Mouse (Mus musculus): Measurements from ENCODE around the gene Ndufab1. TPM values are rescaled to one million over a fixed set of nuclear protein-coding genes. Genes with fewer than 3 reads are reported as not detected.

The Ndufab1 gene
- polyA plus RNA-seq, 1 experiment from 2014 or later, result 625 TPM

Other genes with a start within 250 kb of the Ndufab1 start
- gene Scnn1b, start 236.8 kb downstream of the Ndufab1 start, polyA plus RNA-seq (2014; fragmentation: Nextera tagmentation; extraction: Ambion mirVana), result 0.07 TPM in 1 of 2 replicates, not detected in the other
- gene Cog7, start 120.2 kb downstream of the Ndufab1 start, polyA plus RNA-seq (2014; fragmentation: Nextera tagmentation; extraction: Ambion mirVana), result 22.0 and 23.8 TPM in 2 replicates
- gene Gga2, start 80.7 kb downstream of the Ndufab1 start, polyA plus RNA-seq (2014; fragmentation: Nextera tagmentation; extraction: Ambion mirVana), result 60.1 and 60.6 TPM in 2 replicates
- gene Ubfd1, start 34.7 kb downstream of the Ndufab1 start, polyA plus RNA-seq (2014; fragmentation: Nextera tagmentation; extraction: Ambion mirVana), result 89.0 and 90.6 TPM in 2 replicates
- gene Ears2, start 34.6 kb downstream of the Ndufab1 start, polyA plus RNA-seq (2014; fragmentation: Nextera tagmentation; extraction: Ambion mirVana), result 18.1 and 18.3 TPM in 2 replicates
- gene Palb2, start 31.1 kb upstream of the Ndufab1 start, polyA plus RNA-seq (2014; fragmentation: Nextera tagmentation; extraction: Ambion mirVana), result 25.3 and 27.0 TPM in 2 replicates
- 126 and 135 TPM in 2 replicates for gene Dctn5, start 31.2 kb upstream of the Ndufab1 start, polyA plus RNA-seq (2014; fragmentation: Nextera tagmentation; extraction: Ambion mirVana)
- 191 and 197 TPM in 2 replicates for gene Plk1, start 57.6 kb upstream of the Ndufab1 start, polyA plus RNA-seq (2014; fragmentation: Nextera tagmentation; extraction: Ambion mirVana)
- gene Ern2, start 84.3 kb upstream of the Ndufab1 start, polyA plus RNA-seq (2014; fragmentation: Nextera tagmentation; extraction: Ambion mirVana), result 0.09 and 0.23 TPM in 2 replicates
- not detected in 2 replicates for gene Chp2, start 117.6 kb upstream of the Ndufab1 start, polyA plus RNA-seq (2014; fragmentation: Nextera tagmentation; extraction: Ambion mirVana)
- 10.0 and 13.0 TPM in 2 replicates for gene Prkcb, start 186.9 kb upstream of the Ndufab1 start, polyA plus RNA-seq (2014; fragmentation: Nextera tagmentation; extraction: Ambion mirVana)